Mouse (Mus musculus): ENCODE results near the gene Gm20390.

- no peak for TF ChIP-seq CTCF (IDR thresholded peaks at IDR 0.05; ENCODE audit: borderline replicate concordance, insufficient read depth, low read length)
- no peak for TF ChIP-seq POLR2A (IDR thresholded peaks at IDR 0.05; ENCODE audit: low read depth, low read length)
These were observed 10.3 kb downstream of the Gm20390 start for GRCm38 (mm10) chr11:93957746-93958145.
